Mouse (Mus musculus): ENCODE data around the gene Akr1c19. TPM values are rescaled to one million over a fixed set of nuclear protein-coding genes. Genes with fewer than 3 reads are reported as not detected.
"Not testable (repeated sequence)": the region's sequence is repeated elsewhere in the genome, so short reads cannot be mapped to it uniquely, and the experiment has no call there.

Gene Akr1c19
- total and polyA plus RNA-seq, 3 experiments, result 1.2 to 1.4 (median 1.4) TPM

DNA sequence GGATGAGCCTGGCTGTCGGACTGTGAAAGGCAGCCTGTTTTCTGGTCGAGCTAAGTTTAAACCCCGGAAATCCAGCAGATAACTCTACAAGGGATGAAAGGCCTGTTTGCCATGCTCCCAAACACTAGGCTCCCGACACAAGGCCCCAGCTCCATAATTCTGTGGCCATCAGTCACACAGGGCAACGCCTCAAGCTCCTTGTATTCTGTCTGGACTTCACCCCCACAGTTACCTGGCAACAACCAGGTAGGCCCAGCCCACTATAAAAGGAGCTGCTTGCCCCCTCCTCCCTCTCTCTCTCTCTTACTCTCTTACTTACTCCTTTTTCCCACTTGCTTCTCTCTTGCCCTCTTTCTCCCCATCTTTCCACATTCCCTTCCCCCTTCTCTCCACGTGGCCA, 28.8 kb downstream of the Akr1c19 start:
- Histone ChIP-seq H3K36me3 (ENCODE audit: control insufficient read depth, insufficient read depth, low read length) (no peaks in the 10 kb centered on the region), H3K27ac (no peak overlapping the region), H3K27me3 (ENCODE audit: control insufficient read depth, insufficient read depth, low read length) (no peaks in the 10 kb centered on the region), H3K79me2 (replicated peaks; ENCODE audit: control insufficient read depth, insufficient read depth, low read length) (no peaks in the 10 kb centered on the region), H3K9ac (ENCODE audit: low read depth, low read length) (no peak overlapping the region), H3K4me1 (ENCODE audit: control insufficient read depth, insufficient read depth, low read length) (no peaks in the 10 kb centered on the region), H3K4me3 (no peak overlapping the region)
- DNase-seq, result no peak
- intact Hi-C loops (cut with DNase I), result no loop called here
- WGBS, result 73% methylated on average over 6 of the region's 6 CpGs
- TF ChIP-seq EP300 (IDR thresholded peaks at IDR 0.05; ENCODE audit: insufficient read depth, low read depth, low read length) (no peak), CTCF (IDR thresholded peaks at IDR 0.05) (no peak), POLR2A (IDR thresholded peaks at IDR 0.05; ENCODE audit: insufficient read depth, low read depth, low read length) (no peak)

DNA sequence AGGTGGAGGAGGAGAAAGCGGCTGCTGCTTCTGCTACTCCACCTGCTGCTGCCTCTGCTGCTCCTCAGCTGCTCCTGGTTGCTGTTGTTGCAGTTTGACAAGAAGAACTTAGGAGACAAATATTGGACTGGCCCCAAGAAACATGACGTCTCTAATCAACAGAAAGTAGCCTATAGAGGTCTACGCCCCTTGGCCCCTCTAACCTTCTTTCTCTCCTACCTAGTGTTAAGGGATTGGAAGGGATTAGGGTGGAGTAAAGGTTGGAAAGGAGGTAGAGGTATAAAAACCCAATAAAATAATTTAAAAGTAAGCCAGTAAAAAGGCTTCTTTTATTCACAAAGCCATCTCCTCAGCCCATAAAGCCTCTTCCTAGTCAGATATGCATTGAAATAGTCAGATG, 36.1 kb downstream of the Akr1c19 start:
- TF ChIP-seq POLR2A (IDR thresholded peaks at IDR 0.05; ENCODE audit: insufficient read depth, low read depth, low read length), result no peak
- intact Hi-C loops (cut with DNase I), result no loop called here

DNA sequence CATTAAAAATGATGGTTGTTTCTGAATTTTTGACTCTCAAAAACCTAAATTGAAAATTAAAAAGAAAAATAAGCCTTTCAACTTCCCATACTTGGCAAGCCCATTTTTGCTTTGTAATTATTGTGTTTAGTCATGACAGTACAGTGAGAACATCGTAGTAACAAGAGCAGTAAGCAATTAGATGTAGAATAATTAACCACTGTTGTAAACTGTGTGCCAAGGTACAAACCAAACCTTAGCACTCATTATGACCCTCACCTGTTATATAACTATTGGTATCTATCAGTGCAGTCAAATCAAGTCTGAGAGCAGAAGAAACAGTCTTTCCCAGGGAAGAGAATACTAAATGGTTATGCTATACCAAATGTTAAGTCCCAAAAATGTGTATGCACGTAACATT, 36.5 kb downstream of the Akr1c19 start:
- no peaks in the 10 kb centered on the region for H3K79me2 ChIP-seq (replicated peaks; ENCODE audit: control insufficient read depth, insufficient read depth, low read length)
- H3K4me3 ChIP-seq, result no peak overlapping the region
- H3K27me3 ChIP-seq (ENCODE audit: control insufficient read depth, insufficient read depth, low read length), result no peaks in the 10 kb centered on the region
- H3K27ac ChIP-seq, result no peak overlapping the region
- intact Hi-C loops (cut with DNase I), result no loop called here
- DNase-seq, result no peak
- no peak overlapping the region for H3K9ac ChIP-seq (ENCODE audit: low read depth, low read length)
- no peaks in the 10 kb centered on the region for H3K4me1 ChIP-seq (ENCODE audit: control insufficient read depth, insufficient read depth, low read length)
- WGBS, result 88% methylated on average over 2 of the region's 2 CpGs
- H3K36me3 ChIP-seq (ENCODE audit: control insufficient read depth, insufficient read depth, low read length), result no peaks in the 10 kb centered on the region
- no peak for TF ChIP-seq EP300 (IDR thresholded peaks at IDR 0.05; ENCODE audit: insufficient read depth, low read depth, low read length)
- no peak for TF ChIP-seq POLR2A (IDR thresholded peaks at IDR 0.05; ENCODE audit: insufficient read depth, low read depth, low read length)
- no peak for TF ChIP-seq CTCF (IDR thresholded peaks at IDR 0.05)

More for the DNA sequence above, 36.1 kb downstream of the Akr1c19 start:
- Histone ChIP-seq H3K36me3 (ENCODE audit: control insufficient read depth, insufficient read depth, low read length) (no peaks in the 10 kb centered on the region), H3K79me2 (replicated peaks; ENCODE audit: control insufficient read depth, insufficient read depth, low read length) (no peaks in the 10 kb centered on the region), H3K9ac (ENCODE audit: low read depth, low read length) (no peak overlapping the region), H3K27me3 (ENCODE audit: control insufficient read depth, insufficient read depth, low read length) (no peaks in the 10 kb centered on the region), H3K27ac (no peak overlapping the region), H3K4me3 (no peak overlapping the region), H3K4me1 (ENCODE audit: control insufficient read depth, insufficient read depth, low read length) (no peaks in the 10 kb centered on the region)
- 63% methylated on average over 3 of the region's 3 CpGs for WGBS
- no peak for DNase-seq

DNA sequence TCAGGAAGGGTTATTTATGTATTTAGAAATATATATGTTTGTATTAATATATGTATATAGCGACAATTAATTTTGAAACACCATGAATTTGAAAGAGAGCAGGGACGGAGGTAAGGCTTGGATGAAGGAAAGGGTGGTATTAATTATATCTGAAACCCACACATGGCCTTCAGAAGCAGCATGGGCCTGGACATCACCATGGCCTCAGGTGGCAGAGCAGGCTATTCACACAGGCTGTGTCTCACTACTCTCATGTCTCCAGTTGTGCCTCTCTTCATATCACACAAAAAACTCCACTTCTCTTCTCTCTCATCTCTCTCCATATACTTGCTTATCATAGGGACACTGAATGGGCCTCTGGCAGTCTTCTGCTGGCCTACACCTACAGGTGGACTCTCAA, 37.0 kb downstream of the Akr1c19 start:
- H3K27ac ChIP-seq, H3K4me3 ChIP-seq: not testable (repeated sequence)

DNA sequence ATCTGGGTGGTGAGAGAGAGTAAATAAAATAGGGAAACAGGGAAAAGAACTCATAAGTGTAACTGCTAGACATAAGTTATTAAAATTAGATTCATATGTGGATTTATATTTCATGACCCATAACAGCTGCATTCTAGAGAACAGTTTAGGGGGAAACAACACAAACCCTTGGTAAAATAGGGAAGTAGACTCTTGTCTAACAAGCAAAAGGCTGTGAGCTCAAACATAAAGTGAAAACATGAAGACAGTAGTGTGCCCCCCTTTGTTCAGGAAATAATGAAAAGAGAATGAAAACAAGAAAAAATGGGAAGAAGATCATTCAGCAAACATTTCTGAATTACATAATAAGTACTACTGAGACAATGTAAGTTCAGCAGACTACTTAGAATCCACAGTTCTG, 42.4 kb downstream of the Akr1c19 start:
- no peak for TF ChIP-seq CTCF (IDR thresholded peaks at IDR 0.05)
- no peak for TF ChIP-seq POLR2A (IDR thresholded peaks at IDR 0.05; ENCODE audit: insufficient read depth, low read depth, low read length)
- TF ChIP-seq EP300 (IDR thresholded peaks at IDR 0.05; ENCODE audit: insufficient read depth, low read depth, low read length), result no peak
- intact Hi-C loops (cut with DNase I), result no loop called here
- no peaks in the 10 kb centered on the region for H3K36me3 ChIP-seq (ENCODE audit: control insufficient read depth, insufficient read depth, low read length)
- no peaks in the 10 kb centered on the region for H3K79me2 ChIP-seq (replicated peaks; ENCODE audit: control insufficient read depth, insufficient read depth, low read length)
- H3K9ac ChIP-seq (ENCODE audit: low read depth, low read length), result no peak overlapping the region
- no peak for DNase-seq
- H3K4me1 ChIP-seq (ENCODE audit: control insufficient read depth, insufficient read depth, low read length), result no peaks in the 10 kb centered on the region
- H3K4me3 ChIP-seq, result no peak overlapping the region
- no peaks in the 10 kb centered on the region for H3K27me3 ChIP-seq (ENCODE audit: control insufficient read depth, insufficient read depth, low read length)
- no peak overlapping the region for H3K27ac ChIP-seq

More for the DNA sequence above, 37.0 kb downstream of the Akr1c19 start:
- H3K27me3 ChIP-seq (ENCODE audit: control insufficient read depth, insufficient read depth, low read length); H3K9ac ChIP-seq (ENCODE audit: low read depth, low read length); H3K4me1 ChIP-seq (ENCODE audit: control insufficient read depth, insufficient read depth, low read length); DNase-seq; H3K36me3 ChIP-seq (ENCODE audit: control insufficient read depth, insufficient read depth, low read length); intact Hi-C loops (cut with DNase I); H3K79me2 ChIP-seq (replicated peaks; ENCODE audit: control insufficient read depth, insufficient read depth, low read length): not testable (repeated sequence)
- WGBS, result 87% methylated on average over 2 of the region's 2 CpGs

DNA sequence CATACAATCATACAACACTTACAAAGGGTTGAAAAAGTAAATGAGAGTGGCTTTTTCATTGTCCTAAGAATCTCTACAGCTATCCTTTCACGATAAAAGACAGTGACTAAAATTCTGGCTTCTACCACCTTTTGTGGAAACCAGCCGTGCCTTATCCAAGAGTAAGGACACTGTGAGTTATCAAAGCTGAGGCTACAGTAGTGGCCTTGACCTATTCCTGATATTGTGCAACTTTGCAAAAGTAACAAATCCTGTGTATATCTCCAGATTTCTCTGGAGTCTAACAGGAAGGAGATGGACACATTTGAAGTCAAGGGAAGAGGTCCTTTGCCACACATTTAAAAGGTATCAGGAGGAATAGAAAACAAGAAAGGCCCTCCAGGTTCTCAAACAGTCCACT, 49.0 kb downstream of the Akr1c19 start:
- Histone ChIP-seq H3K79me2 (replicated peaks; ENCODE audit: control insufficient read depth, insufficient read depth, low read length) (no peaks in the 10 kb centered on the region), H3K9ac (ENCODE audit: low read depth, low read length) (no peak overlapping the region), H3K36me3 (ENCODE audit: control insufficient read depth, insufficient read depth, low read length) (no peaks in the 10 kb centered on the region), H3K27ac (no peak overlapping the region), H3K4me1 (ENCODE audit: control insufficient read depth, insufficient read depth, low read length) (no peaks in the 10 kb centered on the region), H3K27me3 (ENCODE audit: control insufficient read depth, insufficient read depth, low read length) (no peaks in the 10 kb centered on the region), H3K4me3 (no peak overlapping the region)
- intact Hi-C loops (cut with DNase I), result no loop called here
- no peak for DNase-seq
- 67% methylated on average over 2 of the region's 2 CpGs for WGBS
- no peak for TF ChIP-seq CTCF (IDR thresholded peaks at IDR 0.05)
- no peak for TF ChIP-seq EP300 (IDR thresholded peaks at IDR 0.05; ENCODE audit: insufficient read depth, low read depth, low read length)
- no peak for TF ChIP-seq POLR2A (IDR thresholded peaks at IDR 0.05; ENCODE audit: insufficient read depth, low read depth, low read length)

DNA sequence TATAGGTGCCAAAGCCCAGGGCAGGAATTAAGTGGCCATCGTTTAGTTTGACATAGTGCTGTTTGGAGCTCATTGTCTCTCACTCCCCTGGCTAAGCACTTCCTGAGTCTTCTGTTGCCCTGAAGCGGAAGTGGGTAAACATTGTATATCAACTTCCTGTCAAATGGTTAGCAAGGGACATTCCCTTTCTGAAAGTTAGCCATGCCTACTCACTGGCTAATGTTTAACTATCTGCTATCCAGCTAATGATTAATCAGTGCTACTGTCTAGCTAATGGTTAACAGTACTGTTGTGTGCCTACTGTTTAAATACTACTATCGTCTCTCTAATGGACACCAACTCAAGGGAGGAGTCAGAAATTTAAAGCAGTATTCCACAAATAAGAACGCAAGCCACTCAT, 50.8 kb downstream of the Akr1c19 start, which contains the start of gene Akr1c12:
Gene Akr1c12, minus strand, starts transcription at position 150 of the 400 bp plus-strand sequence.
- no peak within 1 kb of the TSS for H3K9ac ChIP-seq (ENCODE audit: low read depth, low read length)
- H3K27me3 ChIP-seq (ENCODE audit: control insufficient read depth, insufficient read depth, low read length), result no peaks in the 10 kb centered on the region
- H3K4me3 ChIP-seq, result no peak within 1 kb of the TSS
- no peak for DNase-seq
- no peaks in the 10 kb centered on the region for H3K4me1 ChIP-seq (ENCODE audit: control insufficient read depth, insufficient read depth, low read length)
- WGBS, result 45% methylated on average over 4 of the region's 4 CpGs
- no peaks in the 10 kb centered on the region for H3K36me3 ChIP-seq (ENCODE audit: control insufficient read depth, insufficient read depth, low read length)
- TF ChIP-seq CTCF (IDR thresholded peaks at IDR 0.05), result no peak
- TF ChIP-seq EP300 (IDR thresholded peaks at IDR 0.05; ENCODE audit: insufficient read depth, low read depth, low read length), result no peak
- TF ChIP-seq POLR2A (IDR thresholded peaks at IDR 0.05; ENCODE audit: insufficient read depth, low read depth, low read length), result no peak
- no peak within 1 kb of the TSS for H3K27ac ChIP-seq
- intact Hi-C loops (cut with DNase I), result no loop called here
- H3K79me2 ChIP-seq (replicated peaks; ENCODE audit: control insufficient read depth, insufficient read depth, low read length), result no peaks in the 10 kb centered on the region
